Mouse (Mus musculus) adrenal gland, postnatal 10 days (tissue): ENCODE data around the gene Eif3g. TPM values are rescaled to one million over a fixed set of nuclear protein-coding genes. Genes with fewer than 3 reads are reported as not detected.

Experiments
- DNase-seq: peaks from one replicate; pipeline ENCODE4 v3.0.0; 2021; ENCODE audit warnings: mixed read lengths
- total RNA-seq, 2 experiments: library from RNA; stranded (reverse); gene quantifications; 2 replicates each; pipeline ENCODE4 v1.2.3; 2021

Gene Eif3g
- total RNA-seq, 2 experiments from 2014 or later = 136 to 143 TPM

DNA sequence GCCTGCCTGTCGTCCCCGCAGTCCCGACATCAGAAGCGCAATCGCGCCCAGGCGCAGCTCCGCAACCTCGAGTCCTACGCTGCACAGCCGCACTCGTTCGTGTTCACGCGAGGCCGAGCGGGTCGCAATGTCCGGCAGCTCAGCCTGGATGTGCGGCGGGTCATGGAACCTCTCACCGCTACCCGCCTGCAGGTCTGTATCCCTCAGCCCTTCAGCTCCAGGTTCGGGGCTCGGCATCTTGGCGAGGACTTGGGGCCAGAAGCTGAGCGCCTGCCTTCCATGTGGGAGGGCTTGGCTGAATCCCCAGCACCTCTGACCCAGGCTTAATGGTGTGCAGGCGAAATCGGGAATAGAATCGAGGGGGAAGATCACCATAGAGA, 10.0 kb downstream of the Eif3g start:
- no peak for DNase-seq

- peak; percentile 95 for DNase-seq
These were observed 10.6 kb downstream of the Eif3g start, which contains the start of gene Ppan for GRCm38 (mm10) chr9:20887704-20888385. Gene Ppan, plus strand, starts transcription at chr9:20888175.

GRCm38 (mm10) chr9:20887191-20887590, 11.2 kb downstream of the Eif3g start:
- DNase-seq = no peak

DNA sequence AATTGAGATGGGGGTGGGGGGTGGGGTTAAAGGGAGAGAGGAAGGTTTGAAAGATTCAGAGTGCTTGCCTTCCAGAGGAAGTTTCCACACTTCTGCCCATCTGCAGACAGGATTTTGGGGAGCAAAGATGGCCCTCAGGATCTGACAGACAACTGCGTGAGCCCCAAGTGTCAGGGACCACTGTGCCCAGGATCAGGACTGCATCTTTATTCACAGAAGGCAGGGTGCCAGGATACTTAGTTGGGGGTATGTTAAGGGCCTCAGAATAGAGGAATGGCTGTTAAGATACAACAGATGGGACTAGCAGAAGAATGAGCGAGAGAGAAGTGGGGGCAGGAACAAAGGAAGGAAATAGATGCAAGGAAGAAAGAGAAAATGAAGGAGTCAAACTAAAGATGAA, 11.9 kb downstream of the Eif3g start:
- no peak for DNase-seq

DNA sequence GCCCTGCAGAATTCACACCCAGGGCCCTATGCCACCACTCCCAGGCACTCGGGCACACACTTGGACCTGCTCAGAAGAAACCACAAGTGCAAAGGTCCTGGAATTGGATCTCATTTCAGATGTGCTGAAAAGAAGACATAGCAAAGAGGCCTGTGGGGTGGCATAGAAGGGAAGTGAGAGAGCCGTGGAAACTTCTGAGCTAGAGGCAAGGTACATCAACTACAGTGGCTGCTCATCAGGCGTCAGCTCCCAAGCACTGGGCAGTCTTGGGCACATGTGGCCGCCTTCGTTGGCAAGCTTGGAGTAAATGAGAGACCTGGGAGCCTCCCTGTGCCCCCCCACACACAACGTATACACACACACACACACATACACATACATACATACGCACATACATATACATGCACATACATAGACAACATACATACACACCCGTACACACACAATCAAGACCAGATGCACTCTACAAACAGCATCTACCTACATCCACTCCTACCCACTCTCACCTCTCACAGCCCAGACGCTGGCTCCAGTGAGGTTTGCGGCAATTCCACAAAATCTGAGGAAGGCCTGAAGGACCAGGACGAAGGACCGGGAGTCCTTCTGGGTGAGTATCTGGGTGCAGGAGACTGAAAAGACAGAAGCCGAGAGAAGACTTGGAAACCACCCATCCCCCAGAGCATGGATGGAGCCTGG, 19.2 kb downstream of the Eif3g start, which contains the start of gene Angptl6:
Gene Angptl6 (minus strand): TSS at position 631 of the 696 bp plus-strand sequence.
- DNase-seq = no peak

GRCm38 (mm10) chr9:20878710-20879065, 19.7 kb downstream of the Eif3g start:
- DNase-seq = peak; percentile 48

- peak; percentile 100 for DNase-seq
These were observed 20.2 kb downstream of the Eif3g start for GRCm38 (mm10) chr9:20878041-20878709.

GRCm38 (mm10) chr9:20877118-20878040, 21.0 kb downstream of the Eif3g start:
- DNase-seq = no peak

- DNase-seq = no peak
These were observed 21.9 kb downstream of the Eif3g start for GRCm38 (mm10) chr9:20876318-20877117.

- no peak for DNase-seq
These were observed 23.2 kb downstream of the Eif3g start for GRCm38 (mm10) chr9:20875021-20875790.

DNA sequence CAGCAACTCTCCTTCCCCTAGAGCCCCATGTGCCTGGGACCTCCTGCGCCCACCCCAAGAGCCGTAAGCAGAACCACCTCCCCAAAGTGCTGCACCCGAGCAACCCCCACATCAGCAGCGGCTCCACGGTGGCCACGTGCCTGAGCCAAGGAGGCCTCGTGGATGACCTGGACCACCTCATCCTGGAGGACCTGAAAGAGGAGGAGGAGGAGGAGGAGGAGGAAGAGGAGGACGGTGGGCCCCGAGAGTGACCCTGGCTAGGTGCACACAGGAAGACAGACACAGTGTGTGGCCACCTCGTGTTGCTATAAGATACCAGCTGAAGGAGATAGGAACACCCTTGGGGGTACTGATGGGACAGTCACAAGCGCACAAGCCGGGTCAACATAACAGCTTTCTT, 24.9 kb downstream of the Eif3g start:
- DNase-seq = no peak

- DNase-seq = no peak
These were observed 25.4 kb downstream of the Eif3g start for GRCm38 (mm10) chr9:20872991-20873390.

GRCm38 (mm10) chr9:20870211-20871173, 27.9 kb downstream of the Eif3g start:
- no peak for DNase-seq

DNA sequence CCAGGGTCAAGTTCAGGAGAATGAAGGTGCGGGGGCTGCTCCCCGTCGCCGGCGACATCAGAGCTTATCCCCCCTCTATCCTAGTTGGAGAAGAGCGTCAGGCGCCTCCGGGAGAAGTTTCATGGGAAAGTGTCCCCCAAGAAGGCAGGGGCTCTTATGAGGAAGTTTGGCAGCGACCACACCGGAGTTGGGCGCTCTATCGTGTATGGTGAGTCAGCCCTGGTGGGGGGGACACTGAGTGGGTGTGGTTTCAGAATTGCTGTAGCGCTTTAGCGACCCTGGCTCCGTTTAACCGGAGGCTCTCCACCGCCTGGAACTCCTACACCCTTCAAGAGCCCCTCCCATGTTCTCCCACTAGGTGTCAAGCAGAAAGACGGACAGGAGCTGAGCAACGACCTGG, 29.2 kb downstream of the Eif3g start:
- peak; percentile 47 for DNase-seq

DNA sequence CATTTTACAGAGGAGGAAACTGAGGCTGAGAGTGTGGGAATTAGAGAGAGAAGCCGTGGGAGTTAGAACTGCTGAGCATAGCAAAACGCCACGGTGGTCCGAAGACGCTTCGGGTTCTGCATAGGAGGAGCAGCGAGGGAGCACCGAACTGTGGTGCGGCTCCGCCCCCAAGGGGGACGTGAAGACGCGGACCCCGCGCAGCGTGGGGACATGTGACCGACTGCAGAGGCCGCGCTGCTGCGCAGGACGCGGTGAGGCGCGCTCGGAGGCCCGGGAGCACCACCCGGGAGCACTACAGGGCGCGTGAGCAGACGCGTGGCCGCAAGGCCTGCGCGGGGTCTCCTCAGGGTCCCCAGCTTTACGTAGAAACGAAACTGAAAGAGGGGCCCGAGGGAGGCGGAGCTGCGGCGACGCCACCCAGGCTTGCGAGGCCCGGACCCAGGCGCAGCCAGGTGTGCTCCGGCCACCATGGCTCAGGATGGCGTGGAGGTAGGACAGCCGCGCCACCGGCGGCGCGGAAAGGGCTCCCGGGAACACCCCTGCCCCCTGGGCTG, 29.9 kb downstream of the Eif3g start, which contains the start of gene A230050P20Rik:
Gene A230050P20Rik (plus strand): TSS at position 195 of the 554 bp plus-strand sequence.
- peak; percentile 73 for DNase-seq

- DNase-seq = no peak
These were observed 31.5 kb downstream of the Eif3g start for GRCm38 (mm10) chr9:20866879-20867278.

- DNase-seq = no peak
These were observed 36.2 kb downstream of the Eif3g start for GRCm38 (mm10) chr9:20862225-20862624.

GRCm38 (mm10) chr9:20861821-20862220, 36.6 kb downstream of the Eif3g start:
- DNase-seq = peak; percentile 59

DNA sequence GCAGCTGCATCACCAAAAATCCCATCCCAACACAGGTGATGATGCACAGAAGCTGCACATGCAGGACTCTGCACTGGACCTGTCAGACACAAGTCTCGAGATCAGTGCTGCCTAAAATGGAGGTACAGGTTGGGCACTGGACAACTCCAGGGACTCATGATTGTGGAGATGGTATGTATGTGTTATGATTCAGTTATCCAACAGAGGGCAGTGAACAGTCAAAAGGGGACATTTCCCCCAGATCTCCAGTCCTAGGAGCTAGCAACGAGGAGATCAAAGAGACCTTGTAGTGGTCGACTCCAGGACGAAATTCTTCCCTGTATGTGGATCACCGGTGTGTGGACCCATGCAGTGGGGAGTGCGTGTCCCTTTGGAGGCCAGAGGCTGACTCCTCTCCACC, 38.5 kb downstream of the Eif3g start:
- DNase-seq = no peak
